Mouse (Mus musculus): ENCODE data around the gene Sorcs2. TPM values are rescaled to one million over a fixed set of nuclear protein-coding genes. Genes with fewer than 3 reads are reported as not detected.
A peak's percentile ranks its signal among the peaks of the same experiment; 100 is the strongest.

Sorcs2 gene
- polyA plus RNA-seq, 1 experiment from 2014 or later: 5.1 TPM

GRCm38 (mm10) chr5:36165424-36166302, 232.3 kb downstream of the Sorcs2 start:
- no peak for ATAC-seq
- Histone ChIP-seq H3K9ac (ENCODE audit: low read length) (no peak overlapping the region), H3K36me3 (ENCODE audit: control insufficient read depth, insufficient read depth, low read length) (no peaks in the 10 kb centered on the region), H3K9me3 (replicated peaks; ENCODE audit: control insufficient read depth, low read length) (no peaks in the 10 kb centered on the region), H3K4me2 (ENCODE audit: low read length) (no peak overlapping the region), H3K27ac (ENCODE audit: low read depth, low read length) (no peak overlapping the region), H3K27me3 (replicated peaks; ENCODE audit: control insufficient read depth, insufficient read depth, low read length) (no peaks in the 10 kb centered on the region), H3K4me3 (ENCODE audit: low read depth, low read length) (no peak overlapping the region), H3K4me1 (ENCODE audit: control insufficient read depth, insufficient read depth, low read length) (0 out of 2 replicates have a peak, but pooled peaks cover 4% of the 10 kb centered on the region)
- WGBS: 84% methylated on average over 21 of the region's 21 CpGs
- no peak for DNase-seq (ENCODE audit: low spot score)

DNA sequence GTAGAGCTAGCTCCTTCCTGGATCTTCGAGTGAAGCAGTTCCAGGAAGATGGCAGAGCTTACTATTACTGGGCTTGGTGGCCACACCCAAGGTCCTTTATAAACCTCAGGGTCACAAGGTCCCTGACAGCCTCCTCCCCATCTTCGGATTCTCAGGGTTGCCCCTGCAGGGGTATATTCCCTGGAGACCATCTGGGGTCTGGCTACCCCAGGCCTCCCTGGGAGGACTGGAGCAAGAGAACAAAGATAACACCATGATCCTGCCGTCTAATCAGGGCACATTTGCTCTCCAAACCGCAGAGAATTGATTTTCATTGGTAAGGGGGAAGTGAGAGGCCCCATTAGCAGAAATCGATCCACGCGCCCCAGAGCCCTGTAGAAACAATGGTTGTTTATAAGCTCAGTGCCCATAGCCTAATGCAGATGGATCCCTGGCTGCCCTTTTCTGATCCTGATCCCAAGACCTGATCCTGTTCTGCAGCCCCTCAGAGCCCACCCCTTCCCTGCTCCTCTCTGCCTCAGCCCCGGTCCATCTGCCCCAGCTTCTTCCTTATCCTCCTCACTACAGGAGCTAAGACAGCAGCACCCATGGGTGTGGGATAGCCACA, 243.0 kb downstream of the Sorcs2 start:
- Histone ChIP-seq H3K9ac (ENCODE audit: low read length) (no peak overlapping the region), H3K4me3 (ENCODE audit: low read depth, low read length) (no peak overlapping the region), H3K36me3 (ENCODE audit: control insufficient read depth, insufficient read depth, low read length) (no peaks in the 10 kb centered on the region), H3K4me1 (ENCODE audit: control insufficient read depth, insufficient read depth, low read length) (no peaks in the 10 kb centered on the region), H3K27me3 (replicated peaks; ENCODE audit: control insufficient read depth, insufficient read depth, low read length) (no peaks in the 10 kb centered on the region), H3K4me2 (ENCODE audit: low read length) (no peak overlapping the region), H3K9me3 (replicated peaks; ENCODE audit: control insufficient read depth, low read length) (no peaks in the 10 kb centered on the region), H3K27ac (ENCODE audit: low read depth, low read length) (no peak overlapping the region)
- ATAC-seq: no peak
- no peak for DNase-seq (ENCODE audit: low spot score)
- 56% methylated on average over 8 of the region's 8 CpGs for WGBS

DNA sequence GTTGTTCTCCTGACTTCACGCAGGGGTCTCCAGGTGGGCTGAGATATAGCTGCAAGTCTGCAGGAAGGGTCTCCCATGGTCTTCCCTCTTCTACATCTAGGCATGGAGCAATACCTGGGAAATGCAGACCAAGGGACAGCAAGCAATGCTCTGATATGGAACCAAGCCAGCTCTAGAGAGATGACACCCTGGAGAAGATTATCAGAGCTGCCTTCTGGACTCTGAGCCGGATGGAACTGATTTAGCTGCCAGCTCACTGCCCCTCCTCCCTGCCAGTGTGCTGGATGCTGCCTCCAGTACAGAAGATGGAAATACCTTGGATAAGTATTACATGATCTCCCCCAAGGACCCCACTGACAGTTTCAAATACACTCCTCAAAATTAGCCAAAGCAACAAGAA, 244.7 kb downstream of the Sorcs2 start:
- no peaks in the 10 kb centered on the region for H3K27me3 ChIP-seq (replicated peaks; ENCODE audit: control insufficient read depth, insufficient read depth, low read length)
- no peak overlapping the region for H3K9ac ChIP-seq (ENCODE audit: low read length)
- no peak overlapping the region for H3K4me3 ChIP-seq (ENCODE audit: low read depth, low read length)
- 84% methylated on average over 2 of the region's 2 CpGs for WGBS
- ATAC-seq (no peak), DNase-seq (ENCODE audit: low spot score) (no peak)
- no peaks in the 10 kb centered on the region for H3K9me3 ChIP-seq (replicated peaks; ENCODE audit: control insufficient read depth, low read length)
- H3K4me1 ChIP-seq (ENCODE audit: control insufficient read depth, insufficient read depth, low read length): no peaks in the 10 kb centered on the region
- no peaks in the 10 kb centered on the region for H3K36me3 ChIP-seq (ENCODE audit: control insufficient read depth, insufficient read depth, low read length)
- H3K4me2 ChIP-seq (ENCODE audit: low read length): no peak overlapping the region
- no peak overlapping the region for H3K27ac ChIP-seq (ENCODE audit: low read depth, low read length)

GRCm38 (mm10) chr5:36151086-36151485, 246.9 kb downstream of the Sorcs2 start:
- ATAC-seq (no peak), DNase-seq (ENCODE audit: low spot score) (no peak)
- Histone ChIP-seq H3K9me3 (replicated peaks; ENCODE audit: control insufficient read depth, low read length) (no peaks in the 10 kb centered on the region), H3K4me1 (ENCODE audit: control insufficient read depth, insufficient read depth, low read length) (no peaks in the 10 kb centered on the region), H3K4me2 (ENCODE audit: low read length) (no peak overlapping the region), H3K27me3 (replicated peaks; ENCODE audit: control insufficient read depth, insufficient read depth, low read length) (no peaks in the 10 kb centered on the region), H3K36me3 (ENCODE audit: control insufficient read depth, insufficient read depth, low read length) (no peaks in the 10 kb centered on the region), H3K27ac (ENCODE audit: low read depth, low read length) (no peak overlapping the region), H3K4me3 (ENCODE audit: low read depth, low read length) (no peak overlapping the region), H3K9ac (ENCODE audit: low read length) (no peak overlapping the region)
- 67% methylated on average over 8 of the region's 8 CpGs for WGBS

DNA sequence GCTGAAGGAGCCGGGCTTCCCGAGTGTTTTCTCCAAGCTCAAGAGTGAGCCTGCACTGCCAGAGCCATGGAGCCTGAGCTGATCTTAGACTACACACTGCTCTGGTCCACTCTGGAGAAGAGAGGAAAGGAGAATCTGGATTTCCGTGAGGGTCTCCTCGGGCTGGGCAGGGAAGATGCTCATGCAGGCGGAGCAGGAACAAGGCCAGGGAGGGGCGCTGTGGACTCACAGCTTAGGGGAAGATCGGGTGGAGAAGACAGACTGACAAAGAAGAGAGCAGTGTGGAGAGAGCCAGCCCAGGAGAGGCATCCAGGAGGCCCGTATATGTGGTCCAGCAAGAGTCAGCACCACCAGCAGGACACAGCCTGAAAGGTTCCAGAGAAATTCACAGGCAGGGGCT, 248.8 kb downstream of the Sorcs2 start:
- Histone ChIP-seq H3K27ac (ENCODE audit: low read depth, low read length) (no peak overlapping the region), H3K4me2 (ENCODE audit: low read length) (no peak overlapping the region), H3K4me1 (ENCODE audit: control insufficient read depth, insufficient read depth, low read length) (no peaks in the 10 kb centered on the region), H3K9me3 (replicated peaks; ENCODE audit: control insufficient read depth, low read length) (no peaks in the 10 kb centered on the region), H3K4me3 (ENCODE audit: low read depth, low read length) (no peak overlapping the region), H3K36me3 (ENCODE audit: control insufficient read depth, insufficient read depth, low read length) (no peaks in the 10 kb centered on the region), H3K27me3 (replicated peaks; ENCODE audit: control insufficient read depth, insufficient read depth, low read length) (no peaks in the 10 kb centered on the region), H3K9ac (ENCODE audit: low read length) (no peak overlapping the region)
- WGBS: 50% methylated on average over 8 of the region's 8 CpGs
- DNase-seq (ENCODE audit: low spot score) (no peak), ATAC-seq (no peak)

- Histone ChIP-seq H3K9me3 (replicated peaks; ENCODE audit: control insufficient read depth, low read length) (no peaks in the 10 kb centered on the region), H3K27me3 (replicated peaks; ENCODE audit: control insufficient read depth, insufficient read depth, low read length) (no peaks in the 10 kb centered on the region), H3K36me3 (ENCODE audit: control insufficient read depth, insufficient read depth, low read length) (no peaks in the 10 kb centered on the region), H3K4me2 (ENCODE audit: low read length) (no peak overlapping the region), H3K4me1 (ENCODE audit: control insufficient read depth, insufficient read depth, low read length) (no peaks in the 10 kb centered on the region), H3K4me3 (ENCODE audit: low read depth, low read length) (no peak overlapping the region), H3K9ac (ENCODE audit: low read length) (no peak overlapping the region), H3K27ac (ENCODE audit: low read depth, low read length) (no peak overlapping the region)
- WGBS: 77% methylated on average over 2 of the region's 2 CpGs
- DNase-seq (ENCODE audit: low spot score) (no peak), ATAC-seq (no peak)
Measured at GRCm38 (mm10) chr5:36146589-36146988, 251.3 kb downstream of the Sorcs2 start.

- Histone ChIP-seq H3K4me3 (ENCODE audit: low read depth, low read length) (no peak overlapping the region), H3K36me3 (ENCODE audit: control insufficient read depth, insufficient read depth, low read length) (no peaks in the 10 kb centered on the region), H3K27ac (ENCODE audit: low read depth, low read length) (no peak overlapping the region), H3K4me1 (ENCODE audit: control insufficient read depth, insufficient read depth, low read length) (no peaks in the 10 kb centered on the region), H3K4me2 (ENCODE audit: low read length) (no peak overlapping the region), H3K27me3 (replicated peaks; ENCODE audit: control insufficient read depth, insufficient read depth, low read length) (no peaks in the 10 kb centered on the region), H3K9ac (ENCODE audit: low read length) (no peak overlapping the region), H3K9me3 (replicated peaks; ENCODE audit: control insufficient read depth, low read length) (no peaks in the 10 kb centered on the region)
- ATAC-seq (no peak), DNase-seq (ENCODE audit: low spot score) (no peak)
- WGBS: 40% methylated on average over 2 of the region's 2 CpGs
Measured at GRCm38 (mm10) chr5:36144560-36144959, 253.4 kb downstream of the Sorcs2 start.

- no peak overlapping the region for H3K4me2 ChIP-seq (ENCODE audit: low read length)
- peak; percentile 60 for ATAC-seq
- H3K27me3 ChIP-seq (replicated peaks; ENCODE audit: control insufficient read depth, insufficient read depth, low read length): no peaks in the 10 kb centered on the region
- WGBS: 8% methylated on average over 6 of the region's 6 CpGs
- no peak overlapping the region for H3K4me3 ChIP-seq (ENCODE audit: low read depth, low read length)
- H3K27ac ChIP-seq (ENCODE audit: low read depth, low read length): no peak overlapping the region
- H3K9ac ChIP-seq (ENCODE audit: low read length): no peak overlapping the region
- H3K4me1 ChIP-seq (ENCODE audit: control insufficient read depth, insufficient read depth, low read length): no peaks in the 10 kb centered on the region
- H3K9me3 ChIP-seq (replicated peaks; ENCODE audit: control insufficient read depth, low read length): no peaks in the 10 kb centered on the region
- no peaks in the 10 kb centered on the region for H3K36me3 ChIP-seq (ENCODE audit: control insufficient read depth, insufficient read depth, low read length)
- DNase-seq (ENCODE audit: low spot score): peak; percentile 58
Measured at GRCm38 (mm10) chr5:36141676-36142255, 256.2 kb downstream of the Sorcs2 start.

DNA sequence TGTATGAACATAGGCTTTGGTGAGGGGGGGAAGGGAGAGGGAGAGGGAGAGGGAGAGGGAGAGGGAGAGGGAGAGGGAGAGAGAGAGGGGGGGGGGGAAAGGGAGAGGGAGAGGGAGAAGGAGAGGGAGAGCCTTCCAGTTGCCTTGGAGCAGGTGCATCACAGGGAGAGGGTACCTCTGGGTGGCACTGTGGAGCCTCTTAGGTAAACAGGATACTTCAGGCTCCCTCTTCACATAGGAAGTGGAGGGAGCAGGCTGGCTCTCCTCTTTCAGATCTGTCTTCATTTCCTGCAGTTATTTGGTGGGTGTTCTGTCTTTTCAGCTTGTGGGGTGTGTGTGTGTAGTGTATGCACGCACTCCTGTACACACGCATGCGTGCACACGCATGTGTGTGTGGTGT, 256.8 kb downstream of the Sorcs2 start:
- 91% methylated on average over 4 of the region's 4 CpGs for WGBS

More for the DNA sequence above, 256.8 kb downstream of the Sorcs2 start:
- Histone ChIP-seq H3K27me3 (replicated peaks; ENCODE audit: control insufficient read depth, insufficient read depth, low read length) (no peaks in the 10 kb centered on the region), H3K4me3 (ENCODE audit: low read depth, low read length) (no peak overlapping the region), H3K4me1 (ENCODE audit: control insufficient read depth, insufficient read depth, low read length) (no peaks in the 10 kb centered on the region), H3K4me2 (ENCODE audit: low read length) (no peak overlapping the region), H3K9me3 (replicated peaks; ENCODE audit: control insufficient read depth, low read length) (no peaks in the 10 kb centered on the region), H3K36me3 (ENCODE audit: control insufficient read depth, insufficient read depth, low read length) (no peaks in the 10 kb centered on the region), H3K27ac (ENCODE audit: low read depth, low read length) (no peak overlapping the region), H3K9ac (ENCODE audit: low read length) (no peak overlapping the region)
- DNase-seq (ENCODE audit: low spot score) (peak; percentile 37), ATAC-seq (0 out of 2 replicates have a peak, but pooled peaks have one; percentile 49)
